Mouse (Mus musculus) common myeloid progenitor, adult 5-6 weeks (primary cell): Measurements from ENCODE around the gene Olfr722. TPM values are rescaled to one million over a fixed set of nuclear protein-coding genes. Genes with fewer than 3 reads are reported as not detected.
"Not testable (repeated sequence)": the region's sequence is repeated elsewhere in the genome, so short reads cannot be mapped to it uniquely, and the experiment has no call there.

Experiments used
- ATAC-seq: replicated peaks from 2 replicates; pipeline ENCODE4 v1.8.0; 2016; ENCODE audit warnings: low read depth, mild to moderate bottlenecking, moderate TSS enrichment, inconsistent platforms; ENCODE audit not compliant: poor library complexity, severe bottlenecking
- total RNA-seq: library from RNA; stranded (forward); fragments of 200-1000, 187-1606 nt; gene quantifications from 2 replicates; pipeline ENCODE4 v1.2.3, GENCODE M21; 2017

The Olfr722 gene
- total RNA-seq, result not detected in 2 replicates

DNA sequence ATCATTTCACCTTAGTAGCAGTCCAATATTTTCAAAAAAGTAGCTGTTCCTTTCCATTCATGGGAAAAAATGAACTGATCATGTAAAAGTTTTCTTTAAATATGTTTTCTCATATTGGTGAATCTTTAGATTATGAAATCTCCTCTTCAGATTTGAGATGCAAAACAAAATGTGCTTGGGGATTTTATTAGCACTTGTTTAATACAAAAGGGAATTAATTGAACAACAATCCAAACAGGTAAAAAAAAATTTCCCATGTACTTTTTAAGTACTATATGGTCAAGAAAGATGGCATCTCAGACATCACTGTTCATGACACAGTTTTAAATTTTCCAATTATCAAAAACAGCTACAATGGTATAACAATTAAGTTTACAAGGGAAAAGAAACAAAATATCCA, at the start of gene Olfr722:
Gene Olfr722, minus strand, starts transcription at position 101 of the 400 bp plus-strand sequence.
- no peak for ATAC-seq

- ATAC-seq, result not testable (repeated sequence)
Observed at GRCm38 (mm10) chr14:49931687-49932086, 29.9 kb upstream of the Olfr722 start, which contains the start of gene Olfr723. Olfr723 (minus strand) TSS chr14:49931787.

DNA sequence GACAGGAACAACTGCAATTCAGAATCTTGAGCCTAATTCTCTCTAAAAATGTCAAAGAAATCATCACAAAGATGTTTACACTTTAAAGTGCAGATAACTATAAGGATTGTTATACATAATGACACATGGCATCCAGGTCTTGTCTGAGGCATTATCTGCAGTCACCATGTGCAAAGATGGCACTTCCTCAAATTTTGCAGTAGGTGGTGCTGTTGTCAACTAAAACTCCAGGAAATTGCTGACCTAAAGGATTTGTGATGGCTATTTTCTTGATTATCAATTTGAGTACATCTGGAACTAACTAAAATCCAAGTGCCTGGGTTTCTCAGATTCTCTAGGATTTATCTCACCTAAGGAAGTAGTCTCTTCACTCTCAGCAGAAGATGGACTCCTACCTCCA, 41.4 kb downstream of the Olfr722 start:
- peak; percentile 86 for ATAC-seq

Other genes with a start within 250 kb of the Olfr722 start
- gene Armh4, start 118.6 kb downstream of the Olfr722 start, total RNA-seq, result not detected in 2 replicates
- gene Olfr723, start 29.8 kb upstream of the Olfr722 start, total RNA-seq, result not detected in 2 replicates
- not detected in 2 replicates for gene Olfr724, start 61.3 kb upstream of the Olfr722 start, total RNA-seq
- gene Olfr725, start 138.4 kb upstream of the Olfr722 start, total RNA-seq, result not detected in 2 replicates
- not detected in 2 replicates for gene Olfr726, start 189.0 kb upstream of the Olfr722 start, total RNA-seq
- gene Olfr727, start 221.2 kb upstream of the Olfr722 start, total RNA-seq, result not detected in 2 replicates
- not detected in 2 replicates for gene Olfr728, start 240.7 kb upstream of the Olfr722 start, total RNA-seq